In genomic region chr11:20982500-20982899, GRCm38 (mm10) we compare ENCODE assay signal across 14 mouse cellular contexts.
"Had no signal": no experiment of that assay in that cellular context is flagged by ENCODE, and none has a peak within 500 bp of the region (broad histone marks: within the 10 kb centered on the region; RNA-seq: fewer than 3 reads in every experiment).

No protein-coding gene starts in this region.

- H3K27ac ChIP-seq: limb, embryonic 10.5 days; limb, embryonic 13.5 days; liver, embryonic 12.5 days; liver, embryonic 15.5 days had no signal

- H3K9ac ChIP-seq: limb, embryonic 13.5 days; liver, embryonic 12.5 days; liver, embryonic 15.5 days had no signal

- H3K4me3 ChIP-seq: limb, embryonic 10.5 days; limb, embryonic 13.5 days; liver, embryonic 12.5 days; liver, embryonic 15.5 days had no signal

- H3K4me2 ChIP-seq: limb, embryonic 13.5 days; liver, embryonic 12.5 days; liver, embryonic 15.5 days; midbrain, embryonic 11.5 days had no signal

- H3K27me3 ChIP-seq: limb, embryonic 13.5 days; liver, embryonic 15.5 days had no signal

- DNase-seq: kidney, adult 18-20 months; kidney, adult 9 months; kidney, postnatal 14 days; kidney, postnatal 4 days; liver; midbrain, embryonic 14.5 days; thymus, adult 18-20 months; thymus, postnatal 4 days had no signal

- ATAC-seq: intestine, embryonic 16.5 days; liver, embryonic 12.5 days had no signal

- H3K9me3 ChIP-seq: limb, embryonic 10.5 days; limb, embryonic 13.5 days; liver, embryonic 12.5 days; liver, embryonic 15.5 days had no signal

- H3K4me1 ChIP-seq: limb, embryonic 10.5 days; limb, embryonic 13.5 days had no signal

- H3K36me3 ChIP-seq: limb, embryonic 10.5 days; limb, embryonic 13.5 days; liver, embryonic 12.5 days; liver, embryonic 15.5 days had no signal
